Mouse (Mus musculus) right cerebral cortex, postnatal 36 days (tissue): ENCODE results near the gene Polh.

Experiments used
- DNase-seq, 2 experiments: peaks; one replicate each; pipeline ENCODE4 v3.0.0; 2022; ENCODE audit warnings: low spot score in 2 of 2, mixed read lengths in 1 of 2

Gene Polh

DNA sequence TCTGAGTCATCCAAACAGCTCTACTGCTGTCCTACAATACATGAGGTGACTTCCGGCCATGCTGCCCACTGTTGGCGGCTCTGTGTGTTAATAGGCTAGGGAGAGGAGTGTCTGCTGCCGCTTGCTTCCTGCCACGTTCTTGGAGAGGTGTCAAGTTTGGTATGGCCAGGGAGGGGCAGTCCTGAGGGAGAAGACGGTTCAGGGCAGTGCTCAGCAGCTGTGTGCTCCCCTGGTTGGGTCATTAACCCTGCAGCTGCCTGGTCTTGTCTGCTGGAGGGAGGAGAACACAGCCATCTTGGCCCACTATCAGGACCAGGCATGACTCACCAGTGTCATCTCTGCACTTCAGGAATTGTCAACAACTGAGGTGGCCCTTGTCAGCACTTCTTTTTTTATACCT is 34.1 kb downstream of the Polh start:
- no peak for DNase-seq

GRCm38 (mm10) chr17:46167014-46167413 is 35.4 kb downstream of the Polh start:
- no peak for DNase-seq

- no peak for DNase-seq
Measured at GRCm38 (mm10) chr17:46166270-46166669, 36.2 kb downstream of the Polh start.

DNA sequence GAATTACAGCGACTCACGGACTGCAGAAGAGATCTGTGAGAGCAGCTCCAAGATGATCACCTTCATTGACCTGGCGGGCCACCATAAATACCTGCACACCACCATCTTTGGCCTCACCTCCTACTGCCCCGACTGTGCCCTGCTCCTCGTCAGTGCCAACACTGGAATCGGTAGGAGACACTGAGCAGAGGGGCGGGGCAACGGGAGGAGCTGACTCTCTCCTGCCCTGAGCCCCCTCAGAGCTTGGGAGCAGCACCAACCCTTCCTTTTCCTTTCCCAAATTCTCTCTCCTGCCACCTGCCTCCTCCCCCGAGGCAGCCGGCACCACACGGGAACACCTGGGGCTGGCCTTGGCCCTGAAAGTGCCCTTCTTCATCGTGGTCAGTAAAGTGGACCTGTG is 37.0 kb downstream of the Polh start:
- DNase-seq, result no peak

- no peak for DNase-seq
Measured at GRCm38 (mm10) chr17:46164791-46165190, 37.7 kb downstream of the Polh start.

DNA sequence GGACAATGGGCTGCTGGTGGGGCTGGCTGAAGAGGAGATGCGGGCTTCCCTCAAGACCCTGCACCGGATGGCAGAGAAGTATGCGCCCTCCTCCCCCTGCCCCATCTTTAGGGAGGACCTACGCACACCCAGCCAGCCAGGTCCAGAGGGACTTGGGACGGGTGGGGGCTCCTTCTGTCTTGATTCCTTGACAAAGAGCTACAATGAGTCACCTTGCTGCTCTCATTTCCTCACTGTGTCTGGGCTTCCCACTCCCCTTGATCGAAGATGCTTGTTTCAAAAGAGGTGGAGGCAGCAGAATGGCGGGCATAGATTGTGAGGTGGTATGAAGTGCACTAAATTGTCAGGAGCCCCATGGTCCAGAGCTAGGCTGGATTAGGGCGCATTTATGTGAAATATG is 38.1 kb downstream of the Polh start:
- no peak for DNase-seq

DNA sequence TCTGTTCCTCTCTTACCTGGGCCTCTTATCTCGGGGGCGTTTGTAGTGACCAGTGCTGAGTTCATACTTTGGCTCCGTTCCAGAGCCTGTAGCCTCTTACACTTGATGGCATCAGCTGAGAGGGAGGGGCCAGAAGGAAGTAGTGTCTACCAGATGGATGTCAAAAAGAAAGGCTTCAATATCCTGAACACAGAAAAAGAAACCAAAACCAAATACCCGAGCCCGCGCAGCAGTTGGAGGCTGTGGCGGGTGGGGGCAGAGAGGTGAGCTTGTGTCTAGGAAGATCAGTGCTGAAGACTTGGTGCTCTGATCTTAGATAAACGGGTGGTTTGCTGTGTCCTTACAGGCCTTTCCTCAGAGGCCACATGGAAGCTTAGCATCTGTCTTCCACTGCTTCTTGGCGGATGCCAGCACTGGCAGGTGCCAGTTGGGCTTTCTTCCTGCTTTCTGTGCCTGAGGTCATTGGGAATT is 39.5 kb downstream of the Polh start:
- no peak for DNase-seq

DNA sequence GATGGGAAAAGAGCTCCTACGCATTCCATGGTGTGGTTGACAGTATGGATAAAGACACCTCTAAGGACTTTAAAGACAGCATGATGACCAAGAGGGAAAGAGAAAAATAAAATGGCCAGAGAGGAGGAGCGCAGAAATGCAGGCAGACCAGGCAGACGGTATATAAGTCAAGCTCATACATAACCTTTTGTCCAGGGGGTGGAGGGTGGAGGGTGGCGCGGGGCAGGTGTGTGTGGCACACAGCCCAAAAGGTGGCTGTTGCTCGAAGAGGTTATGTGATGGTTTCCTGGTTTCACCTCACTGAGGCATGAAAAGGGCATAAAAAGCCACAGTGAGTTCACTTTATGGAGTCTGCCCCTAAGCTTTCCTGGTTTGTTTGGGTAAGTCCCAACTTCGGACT is 39.9 kb downstream of the Polh start:
- no peak for DNase-seq

DNA sequence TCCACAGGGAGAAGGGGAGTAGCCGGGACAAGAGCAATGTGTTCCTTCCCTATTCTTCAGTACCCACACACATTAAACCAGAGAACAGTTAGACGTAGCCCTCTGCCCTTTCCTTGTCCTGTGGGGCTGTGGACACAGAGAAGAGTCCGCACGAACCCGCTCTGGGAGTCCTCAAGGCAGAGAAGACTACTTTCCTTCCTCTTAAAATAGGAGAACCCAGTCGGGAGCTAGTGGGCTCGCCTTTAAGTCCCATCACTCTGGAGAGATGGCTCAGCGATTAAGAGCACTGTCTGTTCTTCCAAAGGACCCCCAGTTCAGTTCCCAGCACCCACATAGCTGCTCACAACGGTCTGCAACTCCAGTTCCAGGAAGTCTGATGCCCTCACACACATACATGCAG is 40.7 kb downstream of the Polh start:
- no peak for DNase-seq

DNA sequence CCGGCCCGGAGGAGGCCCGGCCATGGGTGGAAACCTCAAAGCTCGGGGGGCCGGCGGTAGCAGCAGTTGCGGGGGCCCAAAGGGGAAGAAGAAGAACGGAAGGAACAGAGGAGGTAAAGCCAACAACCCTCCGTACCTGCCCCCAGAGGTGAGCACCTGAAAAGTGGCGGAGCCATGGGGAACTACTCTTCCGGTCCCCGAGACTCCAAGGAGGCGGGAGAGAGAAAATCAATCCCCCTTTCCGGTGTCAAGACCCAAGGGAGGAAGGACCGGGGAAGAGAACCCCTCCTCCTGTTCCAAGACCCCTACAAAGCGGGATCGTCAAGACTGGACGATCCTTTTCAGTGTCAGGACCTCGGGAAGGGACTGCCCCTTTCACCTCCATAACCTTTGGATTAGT is 41.3 kb downstream of the Polh start:
- no peak for DNase-seq

DNA sequence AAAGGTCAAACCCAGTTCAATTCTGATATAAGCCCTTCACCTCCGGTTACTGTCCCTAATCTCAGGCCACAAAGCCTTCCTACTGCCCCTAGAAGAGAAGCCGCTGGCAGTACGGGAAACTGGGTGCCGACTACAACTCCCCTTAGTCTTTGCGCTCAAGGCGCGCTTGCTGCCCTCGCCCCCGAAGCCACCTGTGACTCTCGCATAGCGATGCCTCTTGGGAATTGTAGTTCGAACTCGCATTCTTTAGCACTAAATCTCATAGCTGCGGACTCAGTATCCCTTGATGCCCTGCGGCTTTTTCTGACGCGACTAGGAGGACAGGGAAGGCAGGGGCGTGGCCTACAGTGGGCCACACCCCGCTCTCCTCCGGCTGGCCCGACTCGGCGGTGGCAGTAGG is 41.8 kb downstream of the Polh start, which contains the start of gene Gtpbp2:
Gtpbp2 (plus strand) TSS at position 347 of the 400 bp plus-strand sequence.
- DNase-seq, result peak; percentile 97 to 99

GRCm38 (mm10) chr17:46160090-46160662 is 42.3 kb downstream of the Polh start:
- DNase-seq, result peak; percentile 75 to 86

GRCm38 (mm10) chr17:46159236-46159635 is 43.2 kb downstream of the Polh start:
- DNase-seq, result no peak

DNA sequence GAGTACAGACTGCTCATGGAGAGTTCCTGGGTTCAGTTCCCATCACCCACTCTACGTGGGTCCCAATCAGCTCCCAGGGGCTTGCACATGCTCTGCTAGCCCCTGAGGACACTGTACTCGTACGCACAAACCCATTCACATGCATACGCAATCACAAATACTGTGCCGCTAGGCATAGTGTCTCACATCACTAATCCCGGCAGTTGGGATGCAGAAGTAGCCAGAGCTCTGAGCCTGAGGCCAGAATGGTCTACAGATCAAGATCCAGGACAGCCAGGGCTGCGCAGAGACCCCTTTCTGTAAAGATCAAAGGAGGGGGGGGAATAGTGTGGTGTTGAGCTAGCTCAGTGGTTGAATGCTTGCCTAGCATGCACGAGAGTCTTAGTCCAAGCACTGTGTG is 45.3 kb downstream of the Polh start:
- no peak for DNase-seq

DNA sequence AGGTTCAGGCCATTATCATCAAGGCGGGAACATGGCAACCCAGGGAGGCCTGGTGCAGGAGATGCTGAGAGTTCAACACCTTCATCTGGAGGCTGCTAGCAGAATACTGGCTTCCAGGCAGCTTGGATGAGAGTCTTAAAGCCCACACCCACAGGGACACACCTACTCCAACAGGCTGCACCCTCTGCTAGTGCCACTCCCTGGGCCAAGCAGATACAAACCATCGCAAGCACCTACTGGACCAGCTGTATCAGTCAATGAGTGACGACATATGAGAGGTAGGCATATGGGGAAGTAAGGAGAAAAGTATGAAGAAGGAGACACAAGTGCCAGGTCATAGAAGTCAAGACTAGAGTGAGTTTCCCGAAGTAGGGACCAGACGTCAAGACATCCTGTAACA is 45.8 kb downstream of the Polh start:
- DNase-seq, result no peak

GRCm38 (mm10) chr17:46154336-46154735 is 48.1 kb downstream of the Polh start:
- DNase-seq, result no peak

DNA sequence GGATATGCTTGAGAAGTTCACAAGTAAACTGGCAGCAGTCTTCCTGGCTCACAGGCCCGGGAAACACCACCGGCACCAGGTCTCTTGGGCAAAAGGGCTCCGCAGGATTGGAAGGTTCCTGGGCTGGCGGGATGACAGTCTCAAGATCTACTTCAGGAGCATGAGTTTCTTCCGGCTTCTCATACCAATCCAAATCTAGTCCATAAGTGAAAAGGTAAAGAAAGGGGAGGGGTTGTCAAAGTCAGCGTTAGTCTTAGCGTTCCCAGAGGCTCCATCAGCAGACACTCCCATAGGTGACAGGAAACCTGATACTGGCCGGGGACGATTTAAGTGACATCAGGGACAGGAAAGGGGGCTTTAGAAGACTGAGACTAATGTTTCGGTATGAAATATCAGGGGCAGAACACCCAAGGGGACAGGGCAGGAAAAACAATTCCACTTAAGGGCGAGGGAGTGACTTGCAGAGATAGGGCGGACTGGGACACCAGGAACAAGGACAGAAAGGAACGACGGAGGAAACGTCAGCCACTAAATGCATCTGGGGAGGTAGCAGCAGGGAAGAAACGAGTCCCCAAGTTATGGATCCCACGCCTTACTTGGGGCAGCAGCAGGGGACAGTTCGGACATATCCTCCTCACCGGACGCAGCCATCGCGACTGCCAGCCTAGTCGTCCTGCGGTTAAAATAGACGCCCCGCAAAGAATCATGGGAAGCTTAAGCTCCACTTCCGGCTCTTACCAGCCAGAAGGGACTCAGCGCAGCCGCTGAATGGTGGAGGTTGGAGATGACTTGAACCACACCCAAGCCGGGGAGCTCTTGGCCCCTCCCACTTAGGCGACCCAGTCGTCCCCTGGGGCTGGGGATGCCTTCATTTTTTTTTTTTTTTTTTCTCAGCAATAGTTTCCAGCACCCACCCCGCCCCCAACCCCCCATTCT is 49.3 kb downstream of the Polh start, which contains the start of gene Mad2l1bp:
Mad2l1bp (minus strand) TSS at position 707 of the 936 bp plus-strand sequence.
- peak; percentile 79 to 91 for DNase-seq

- peak; percentile 79 for DNase-seq
Measured at GRCm38 (mm10) chr17:46143578-46144423, 58.6 kb downstream of the Polh start, which contains the start of gene Rsph9. Gene Rsph9, minus strand, starts transcription at chr17:46144216.

GRCm38 (mm10) chr17:46139872-46140271 is 62.6 kb downstream of the Polh start:
- DNase-seq, result no peak

GRCm38 (mm10) chr17:46138563-46139236 is 63.7 kb downstream of the Polh start:
- no peak for DNase-seq

- no peak for DNase-seq
Measured at GRCm38 (mm10) chr17:46132862-46133261, 69.6 kb downstream of the Polh start.
